Mouse (Mus musculus): Measurements from ENCODE around the gene Mib2.

GRCm38 (mm10) chr4:155694111-155694481 lies 25.1 kb upstream of the Mib2 start, which contains the start of gene Fndc10:
- no peak for TF ChIP-seq TAL1 (IDR thresholded peaks at IDR 0.05; ENCODE audit: low read length)
- no peak for TF ChIP-seq GATA1 (IDR thresholded peaks at IDR 0.05; ENCODE audit: low read length)
